Mouse (Mus musculus): ENCODE results near the gene Gm49387. TPM values are rescaled to one million over a fixed set of nuclear protein-coding genes. Genes with fewer than 3 reads are reported as not detected.

Gm49387 gene
- polyA plus RNA-seq, 1 experiment from 2014 or later, result 0.94 TPM

DNA sequence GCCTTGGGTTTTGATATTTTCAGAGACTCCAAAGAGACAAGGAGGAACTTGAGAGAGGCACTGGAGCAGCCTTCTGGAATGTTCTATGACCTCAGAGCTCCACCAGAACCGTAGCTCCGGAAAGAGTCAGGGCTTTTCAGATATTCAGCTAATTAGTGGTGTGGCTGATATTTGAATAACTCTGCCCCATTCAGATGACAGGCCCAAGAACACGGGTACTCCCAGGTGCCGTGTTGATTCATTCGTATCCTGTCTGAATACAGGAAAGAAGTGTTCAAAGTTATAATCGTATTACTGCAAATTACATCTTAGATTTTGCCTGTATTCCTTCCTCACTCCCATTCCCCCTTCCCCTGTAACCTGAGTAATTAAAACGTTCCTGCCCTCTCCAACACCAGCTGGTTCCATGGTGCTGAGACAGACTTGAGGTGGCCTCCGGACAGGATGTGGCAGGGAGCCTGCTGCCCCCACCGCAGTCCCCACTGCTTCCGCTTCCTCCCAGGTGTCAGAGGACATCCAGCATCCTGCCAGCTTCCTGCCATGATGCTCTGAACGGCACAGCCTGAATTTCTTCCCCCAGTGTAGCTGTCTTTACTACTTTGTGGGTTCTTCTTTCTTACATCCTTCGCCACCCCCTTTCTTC, 109.1 kb downstream of the Gm49387 start:
- no peak for TF ChIP-seq CTCF (IDR thresholded peaks at IDR 0.05; ENCODE audit: low read depth)
- H3K36me3 ChIP-seq (ENCODE audit: control insufficient read depth, insufficient read depth), result no peaks in the 10 kb centered on the region

DNA sequence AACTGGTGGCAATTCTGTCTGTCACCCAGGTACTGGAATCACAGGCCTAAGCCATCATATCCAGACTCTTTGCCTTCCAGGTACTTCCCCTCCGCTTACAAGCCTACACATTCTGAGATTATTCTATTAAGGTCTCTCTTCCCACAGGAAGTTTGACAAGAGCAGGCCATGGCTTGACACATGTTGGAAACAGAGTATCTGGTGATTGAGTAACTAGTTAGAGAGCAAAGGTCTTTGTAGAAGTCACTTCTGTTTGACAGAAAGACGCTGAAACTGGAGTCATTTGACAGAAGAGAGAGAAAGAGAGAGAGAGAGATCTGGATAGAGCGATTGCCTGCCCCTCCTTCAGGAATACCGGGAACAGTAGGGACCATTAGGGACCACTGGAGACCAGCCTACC, 109.8 kb downstream of the Gm49387 start:
- Histone ChIP-seq H3K27ac (ENCODE audit: low read depth, low read length) (peak overlapping the region; percentile 73), H3K36me3 (ENCODE audit: control insufficient read depth, insufficient read depth) (no peaks in the 10 kb centered on the region), H3K4me2 (replicated peaks; ENCODE audit: low read depth) (no peak overlapping the region), H3K9ac (ENCODE audit: low read depth, low read length) (no peak overlapping the region), H3K9me3 (ENCODE audit: control insufficient read depth) (no peaks in the 10 kb centered on the region), H3K27me3 (replicated peaks; ENCODE audit: control insufficient read depth, insufficient read depth, low read length) (no peaks in the 10 kb centered on the region), H3K4me3 (ENCODE audit: low read depth, low read length) (no peak overlapping the region), H3K4me1 (replicated peaks; ENCODE audit: control insufficient read depth, insufficient read depth, low read length) (peaks cover 17% of the 10 kb centered on the region)
- ATAC-seq, result peak; percentile 65; the same call in 1 of the 2 replicates
- 40% methylated on average over 4 of the region's 4 CpGs for WGBS
- no peak for TF ChIP-seq CTCF (IDR thresholded peaks at IDR 0.05; ENCODE audit: low read depth)

More for the DNA sequence above, 109.1 kb downstream of the Gm49387 start:
- no peaks in the 10 kb centered on the region for H3K9me3 ChIP-seq (ENCODE audit: control insufficient read depth)
- H3K9ac ChIP-seq (ENCODE audit: low read depth, low read length), result no peak overlapping the region
- H3K27me3 ChIP-seq (replicated peaks; ENCODE audit: control insufficient read depth, insufficient read depth, low read length), result no peaks in the 10 kb centered on the region
- WGBS, result 53% methylated on average over 12 of the region's 12 CpGs
- no peak overlapping the region for H3K4me2 ChIP-seq (replicated peaks; ENCODE audit: low read depth)
- H3K4me3 ChIP-seq (ENCODE audit: low read depth, low read length), result no peak overlapping the region
- H3K4me1 ChIP-seq (replicated peaks; ENCODE audit: control insufficient read depth, insufficient read depth, low read length), result peaks cover 17% of the 10 kb centered on the region
- peak overlapping the region; percentile 73 for H3K27ac ChIP-seq (ENCODE audit: low read depth, low read length)
- no peak for ATAC-seq

DNA sequence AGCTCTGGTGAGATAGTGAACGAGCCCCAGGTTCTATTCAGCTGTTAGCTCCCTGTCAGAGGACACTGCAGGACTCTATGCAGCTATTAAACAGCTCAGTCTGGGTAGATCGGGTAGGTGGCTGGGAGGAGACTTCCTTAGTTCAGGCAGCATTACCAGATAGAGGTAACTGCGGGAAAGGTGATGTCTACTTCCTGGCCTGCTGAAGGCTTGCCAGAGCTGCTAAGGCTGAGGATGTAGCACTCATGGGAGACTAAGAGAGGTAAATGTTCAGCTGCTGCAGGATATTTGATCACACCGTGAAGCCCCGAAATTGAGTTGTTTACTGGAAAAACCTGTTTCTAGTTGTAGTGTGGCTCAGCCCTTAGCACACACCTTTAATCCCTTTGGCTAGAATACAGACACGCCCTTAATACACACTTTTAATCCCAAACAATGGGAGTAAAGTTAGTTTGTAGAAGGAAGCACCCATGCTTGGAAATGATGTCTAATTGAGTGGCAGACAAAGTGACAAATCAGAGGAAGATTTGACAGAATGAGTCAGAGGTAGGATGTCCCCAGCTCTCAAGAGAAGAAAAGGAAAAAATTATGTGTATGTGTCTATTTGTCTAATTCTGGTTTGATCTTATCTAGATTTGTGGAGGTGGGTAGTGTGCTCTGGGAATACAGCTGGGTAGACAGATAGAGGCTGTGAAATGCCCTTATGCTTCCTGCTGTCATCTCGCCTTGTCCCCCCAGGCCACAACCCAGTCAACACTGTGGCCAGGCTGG, 115.5 kb downstream of the Gm49387 start:
- no peak overlapping the region for H3K4me2 ChIP-seq (replicated peaks; ENCODE audit: low read depth)
- H3K27ac ChIP-seq (ENCODE audit: low read depth, low read length), result no peak overlapping the region
- TF ChIP-seq CTCF (IDR thresholded peaks at IDR 0.05; ENCODE audit: low read depth), result no peak
- no peak for ATAC-seq
- H3K27me3 ChIP-seq (replicated peaks; ENCODE audit: control insufficient read depth, insufficient read depth, low read length), result no peaks in the 10 kb centered on the region
- no peak overlapping the region for H3K4me3 ChIP-seq (ENCODE audit: low read depth, low read length)
- no peaks in the 10 kb centered on the region for H3K9me3 ChIP-seq (ENCODE audit: control insufficient read depth)
- no peaks in the 10 kb centered on the region for H3K4me1 ChIP-seq (replicated peaks; ENCODE audit: control insufficient read depth, insufficient read depth, low read length)
- H3K9ac ChIP-seq (ENCODE audit: low read depth, low read length), result no peak overlapping the region
- 74% methylated on average over 7 of the region's 7 CpGs for WGBS
- no peaks in the 10 kb centered on the region for H3K36me3 ChIP-seq (ENCODE audit: control insufficient read depth, insufficient read depth)

DNA sequence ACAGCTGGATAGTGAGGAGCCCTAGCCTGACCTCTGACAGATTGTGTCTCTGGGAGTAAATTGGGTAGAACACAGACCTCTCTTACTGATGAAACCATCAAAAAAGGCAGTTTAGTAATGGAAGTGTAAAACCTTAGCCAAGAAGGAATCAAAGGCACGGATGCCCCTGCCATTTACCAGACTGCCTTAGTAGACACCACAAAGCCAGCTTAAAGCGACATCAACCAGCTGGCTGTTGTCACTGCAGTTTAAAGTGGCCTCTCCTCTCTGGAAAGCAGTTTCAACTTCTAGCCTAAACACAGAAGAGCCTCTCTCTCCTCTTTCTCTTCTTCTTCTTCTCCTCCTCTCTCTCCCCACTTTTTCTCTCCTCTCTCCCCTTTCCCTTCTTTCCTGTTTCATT, 119.4 kb downstream of the Gm49387 start:
- ATAC-seq, result no peak
- Histone ChIP-seq H3K27ac (ENCODE audit: low read depth, low read length) (no peak overlapping the region), H3K9me3 (ENCODE audit: control insufficient read depth) (no peaks in the 10 kb centered on the region), H3K4me3 (ENCODE audit: low read depth, low read length) (no peak overlapping the region), H3K36me3 (ENCODE audit: control insufficient read depth, insufficient read depth) (no peaks in the 10 kb centered on the region), H3K4me1 (replicated peaks; ENCODE audit: control insufficient read depth, insufficient read depth, low read length) (no peaks in the 10 kb centered on the region), H3K27me3 (replicated peaks; ENCODE audit: control insufficient read depth, insufficient read depth, low read length) (no peaks in the 10 kb centered on the region), H3K4me2 (replicated peaks; ENCODE audit: low read depth) (no peak overlapping the region), H3K9ac (ENCODE audit: low read depth, low read length) (no peak overlapping the region)
- 72% methylated on average over 2 of the region's 2 CpGs for WGBS
- TF ChIP-seq CTCF (IDR thresholded peaks at IDR 0.05; ENCODE audit: low read depth), result no peak

DNA sequence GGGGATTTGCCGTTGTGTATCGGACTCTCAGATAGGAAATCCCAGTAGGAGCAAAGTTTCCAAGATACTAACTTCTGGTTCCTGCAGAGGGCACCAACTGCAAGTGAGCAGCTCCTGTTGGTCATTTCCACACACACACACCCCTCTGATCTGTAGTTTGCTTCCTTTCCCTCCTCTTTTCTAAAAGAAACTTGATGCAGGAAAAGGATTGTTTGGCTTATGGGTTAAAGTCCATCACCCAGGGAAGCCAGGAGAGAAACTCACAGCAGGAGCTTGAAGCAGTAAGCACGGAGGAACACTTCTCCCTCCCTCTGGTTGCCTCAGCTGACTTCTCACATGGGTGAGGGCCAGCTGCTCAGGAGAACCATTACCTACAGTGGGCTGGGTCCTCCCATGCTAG, 121.5 kb downstream of the Gm49387 start:
- Histone ChIP-seq H3K9ac (ENCODE audit: low read depth, low read length) (0 out of 2 replicates have a peak overlapping the region, but pooled peaks have one; percentile 8), H3K4me3 (ENCODE audit: low read depth, low read length) (no peak overlapping the region), H3K27ac (ENCODE audit: low read depth, low read length) (no peak overlapping the region), H3K36me3 (ENCODE audit: control insufficient read depth, insufficient read depth) (no peaks in the 10 kb centered on the region), H3K4me2 (replicated peaks; ENCODE audit: low read depth) (peak overlapping the region; percentile 60), H3K4me1 (replicated peaks; ENCODE audit: control insufficient read depth, insufficient read depth, low read length) (no peaks in the 10 kb centered on the region), H3K27me3 (replicated peaks; ENCODE audit: control insufficient read depth, insufficient read depth, low read length) (no peaks in the 10 kb centered on the region), H3K9me3 (ENCODE audit: control insufficient read depth) (no peaks in the 10 kb centered on the region)
- peak; percentile 89 for TF ChIP-seq CTCF (IDR thresholded peaks at IDR 0.05; ENCODE audit: low read depth)
- 16% methylated on average over 3 of the region's 3 CpGs for WGBS
- peak; percentile 82 for ATAC-seq

DNA sequence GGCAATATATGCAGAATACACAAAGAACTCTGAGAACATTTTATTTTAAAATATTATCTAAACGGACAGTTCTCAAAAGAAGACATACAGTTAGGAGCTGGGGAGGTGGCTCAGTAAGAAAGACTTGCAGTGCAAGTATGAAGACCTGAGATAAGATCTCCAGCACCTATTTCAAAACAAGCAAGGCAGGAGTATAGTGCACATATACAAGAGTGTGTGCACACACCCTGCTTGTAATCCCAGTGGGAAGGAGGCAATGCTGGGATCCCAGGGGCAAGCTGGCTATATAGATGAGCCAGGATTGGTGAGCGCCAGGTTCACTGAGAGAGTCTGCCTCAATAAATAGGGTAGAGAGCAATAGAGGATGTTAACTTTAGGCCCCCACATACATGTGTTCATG, 124.8 kb downstream of the Gm49387 start:
- no peak for ATAC-seq
- H3K4me1 ChIP-seq (replicated peaks; ENCODE audit: control insufficient read depth, insufficient read depth, low read length), result no peaks in the 10 kb centered on the region
- WGBS, result 91% methylated on average over 2 of the region's 2 CpGs

More for the DNA sequence above, 124.8 kb downstream of the Gm49387 start:
- Histone ChIP-seq H3K4me2 (replicated peaks; ENCODE audit: low read depth) (no peak overlapping the region), H3K4me3 (ENCODE audit: low read depth, low read length) (no peak overlapping the region), H3K9me3 (ENCODE audit: control insufficient read depth) (no peaks in the 10 kb centered on the region), H3K27ac (ENCODE audit: low read depth, low read length) (no peak overlapping the region), H3K9ac (ENCODE audit: low read depth, low read length) (no peak overlapping the region), H3K27me3 (replicated peaks; ENCODE audit: control insufficient read depth, insufficient read depth, low read length) (no peaks in the 10 kb centered on the region), H3K36me3 (ENCODE audit: control insufficient read depth, insufficient read depth) (no peaks in the 10 kb centered on the region)
- no peak for TF ChIP-seq CTCF (IDR thresholded peaks at IDR 0.05; ENCODE audit: low read depth)

Data from intestine, postnatal 0 days (tissue).